Mouse (Mus musculus): ENCODE measurements around the gene Tkt. TPM values are rescaled to one million over a fixed set of nuclear protein-coding genes. Genes with fewer than 3 reads are reported as not detected.

Gene Tkt
- polyA plus RNA-seq, 1 experiment, result 393 TPM

DNA sequence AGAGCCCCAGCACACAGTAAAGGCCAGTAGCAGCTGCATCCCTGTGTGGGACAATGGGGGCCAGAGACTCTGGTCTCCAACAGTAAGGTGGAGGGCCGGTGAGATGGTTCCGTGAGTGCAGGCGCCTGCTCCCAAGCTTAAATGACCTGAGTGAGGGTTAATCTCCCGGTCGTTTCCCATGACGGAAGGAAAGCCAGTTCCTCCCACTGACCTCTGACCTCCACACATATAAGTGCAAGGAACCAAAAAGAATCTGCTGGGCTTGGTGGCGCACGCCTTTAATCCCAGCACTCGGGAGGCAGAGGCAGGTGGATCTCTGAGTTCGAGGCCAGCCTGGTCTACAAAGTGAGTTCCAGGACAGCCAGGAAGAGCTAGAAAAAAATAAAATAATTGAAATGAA is 19.8 kb upstream of the Tkt start:
- Histone ChIP-seq H3K36me3 (ENCODE audit: control insufficient read depth, insufficient read depth, low read length) (no peaks in the 10 kb centered on the region), H3K27me3 (replicated peaks; ENCODE audit: control insufficient read depth, insufficient read depth, low read length) (no peaks in the 10 kb centered on the region), H3K4me1 (ENCODE audit: control insufficient read depth, insufficient read depth, low read length) (peaks cover 13% of the 10 kb centered on the region), H3K4me3 (ENCODE audit: insufficient read depth, low read depth, low read length) (no peak overlapping the region), H3K27ac (ENCODE audit: insufficient read depth, low read depth, low read length) (no peak overlapping the region)
- 78% methylated on average over 10 of the region's 10 CpGs for WGBS
- no peak for DNase-seq
- TF ChIP-seq CTCF (conservative IDR thresholded peaks at IDR 0.05; ENCODE audit: insufficient read depth, insufficient read length, low read depth, low read length) (no peak), POLR2A (IDR thresholded peaks at IDR 0.05; ENCODE audit: low read depth, low read length) (no peak)

DNA sequence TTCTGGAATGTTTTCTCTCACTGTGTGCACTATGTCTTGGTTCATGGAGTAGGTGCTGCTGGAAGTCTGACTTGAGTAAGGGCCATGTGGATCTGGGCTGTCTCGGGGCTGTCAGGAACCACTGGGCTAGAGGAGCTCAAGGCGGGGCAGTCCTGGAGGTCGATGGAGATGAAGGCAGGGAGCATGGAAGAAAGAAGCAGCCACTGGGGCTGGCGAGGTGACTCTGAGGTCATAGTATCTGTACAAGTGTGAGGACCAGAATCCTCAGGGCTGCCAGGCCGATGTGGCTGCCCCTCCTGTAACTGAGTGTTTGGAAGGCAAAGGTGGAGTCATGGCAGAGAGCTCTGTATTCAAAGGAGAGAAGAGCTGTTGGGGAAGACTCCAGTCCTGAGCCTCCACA is 19.2 kb upstream of the Tkt start:
- Histone ChIP-seq H3K27me3 (replicated peaks; ENCODE audit: control insufficient read depth, insufficient read depth, low read length) (no peaks in the 10 kb centered on the region), H3K36me3 (ENCODE audit: control insufficient read depth, insufficient read depth, low read length) (no peaks in the 10 kb centered on the region), H3K4me1 (ENCODE audit: control insufficient read depth, insufficient read depth, low read length) (peaks cover 13% of the 10 kb centered on the region), H3K4me3 (ENCODE audit: insufficient read depth, low read depth, low read length) (no peak overlapping the region), H3K27ac (ENCODE audit: insufficient read depth, low read depth, low read length) (no peak overlapping the region)
- 71% methylated on average over 5 of the region's 5 CpGs for WGBS
- DNase-seq, result no peak
- TF ChIP-seq POLR2A (IDR thresholded peaks at IDR 0.05; ENCODE audit: low read depth, low read length), result no peak
- no peak for TF ChIP-seq CTCF (conservative IDR thresholded peaks at IDR 0.05; ENCODE audit: insufficient read depth, insufficient read length, low read depth, low read length)

DNA sequence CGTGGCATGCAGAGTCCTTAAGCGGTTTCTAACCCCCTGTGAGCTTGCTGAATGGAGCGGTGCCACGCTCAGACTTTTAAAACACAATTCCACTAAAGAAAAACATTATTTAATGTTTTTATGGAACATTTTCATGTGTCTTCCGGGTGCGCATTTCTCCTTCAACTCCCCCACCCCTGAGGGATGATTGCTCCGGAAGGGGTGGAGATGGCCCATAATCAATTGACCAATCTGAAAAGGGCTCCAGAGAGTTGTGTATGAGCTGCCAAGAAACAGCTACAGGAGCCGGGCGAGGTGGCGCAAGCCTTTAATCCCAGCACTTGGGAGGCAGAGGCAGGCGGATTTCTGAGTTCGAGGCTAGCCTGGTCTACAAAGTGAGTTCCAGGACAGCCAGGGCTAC is 18.7 kb upstream of the Tkt start:
- peaks cover 18% of the 10 kb centered on the region for H3K4me1 ChIP-seq (ENCODE audit: control insufficient read depth, insufficient read depth, low read length)
- H3K36me3 ChIP-seq (ENCODE audit: control insufficient read depth, insufficient read depth, low read length), result no peaks in the 10 kb centered on the region
- no peak for TF ChIP-seq CTCF (conservative IDR thresholded peaks at IDR 0.05; ENCODE audit: insufficient read depth, insufficient read length, low read depth, low read length)
- TF ChIP-seq POLR2A (IDR thresholded peaks at IDR 0.05; ENCODE audit: low read depth, low read length), result no peak
- 94% methylated on average over 12 of the region's 12 CpGs for WGBS
- no peak for DNase-seq
- no peak overlapping the region for H3K27ac ChIP-seq (ENCODE audit: insufficient read depth, low read depth, low read length)
- no peak overlapping the region for H3K4me3 ChIP-seq (ENCODE audit: insufficient read depth, low read depth, low read length)
- no peaks in the 10 kb centered on the region for H3K27me3 ChIP-seq (replicated peaks; ENCODE audit: control insufficient read depth, insufficient read depth, low read length)

DNA sequence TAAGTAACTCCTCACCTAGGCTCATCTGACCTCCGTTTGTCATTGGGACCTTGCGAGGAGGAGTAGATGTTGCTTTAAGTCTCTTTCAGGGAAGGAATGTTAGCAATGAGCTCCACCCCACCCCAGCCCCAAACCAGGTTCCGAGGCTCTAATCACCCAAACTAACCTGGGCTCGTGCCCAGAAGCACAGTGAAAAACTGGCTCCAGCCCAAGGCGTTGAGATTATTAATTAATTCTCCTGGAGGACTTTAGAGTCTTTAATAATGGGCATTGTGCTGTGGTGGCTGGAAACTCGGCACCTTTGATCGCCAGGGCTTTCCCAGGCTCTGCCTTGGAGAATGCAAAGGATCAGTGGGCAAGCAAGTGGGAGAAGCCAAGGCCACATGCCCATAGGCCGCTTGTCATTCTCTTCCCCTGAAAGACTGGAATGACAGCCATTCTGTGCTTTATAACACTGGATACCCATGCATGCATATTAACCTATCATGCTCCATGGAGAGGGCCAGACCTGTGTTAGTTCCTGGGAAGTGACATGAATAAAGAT is 17.4 kb upstream of the Tkt start:
- Histone ChIP-seq H3K4me1 (ENCODE audit: control insufficient read depth, insufficient read depth, low read length) (peaks cover 18% of the 10 kb centered on the region), H3K27me3 (replicated peaks; ENCODE audit: control insufficient read depth, insufficient read depth, low read length) (no peaks in the 10 kb centered on the region), H3K27ac (ENCODE audit: insufficient read depth, low read depth, low read length) (peak overlapping the region; percentile 66), H3K36me3 (ENCODE audit: control insufficient read depth, insufficient read depth, low read length) (no peaks in the 10 kb centered on the region), H3K4me3 (ENCODE audit: insufficient read depth, low read depth, low read length) (peak overlapping the region; percentile 24)
- WGBS, result 26% methylated on average over 8 of the region's 8 CpGs
- DNase-seq, result peak; percentile 96
- TF ChIP-seq CTCF (conservative IDR thresholded peaks at IDR 0.05; ENCODE audit: insufficient read depth, insufficient read length, low read depth, low read length) (no peak), POLR2A (IDR thresholded peaks at IDR 0.05; ENCODE audit: low read depth, low read length) (no peak)

DNA sequence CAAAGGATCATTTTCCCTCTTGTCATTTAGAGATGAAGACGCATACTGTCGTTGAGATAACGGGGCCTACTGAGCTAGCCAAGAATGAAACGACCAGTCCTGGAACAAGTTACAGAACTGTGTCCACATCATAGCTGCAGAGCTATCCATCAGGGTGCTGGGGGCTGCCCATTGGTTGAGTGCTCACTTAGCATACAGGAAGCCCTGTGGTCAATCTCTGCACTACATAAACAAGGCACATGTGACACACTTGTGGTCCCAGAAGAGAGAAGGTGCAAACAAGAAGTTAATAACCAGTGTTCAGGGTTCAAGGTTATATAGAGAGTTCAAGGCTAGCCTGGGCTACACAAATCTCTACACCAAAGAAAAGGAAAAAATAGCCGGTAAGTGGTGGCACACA is 16.7 kb upstream of the Tkt start:
- Histone ChIP-seq H3K4me3 (ENCODE audit: insufficient read depth, low read depth, low read length) (no peak overlapping the region), H3K4me1 (ENCODE audit: control insufficient read depth, insufficient read depth, low read length) (peaks cover 18% of the 10 kb centered on the region), H3K27ac (ENCODE audit: insufficient read depth, low read depth, low read length) (peak overlapping the region; percentile 32), H3K27me3 (replicated peaks; ENCODE audit: control insufficient read depth, insufficient read depth, low read length) (no peaks in the 10 kb centered on the region), H3K36me3 (ENCODE audit: control insufficient read depth, insufficient read depth, low read length) (no peaks in the 10 kb centered on the region)
- TF ChIP-seq CTCF (conservative IDR thresholded peaks at IDR 0.05; ENCODE audit: insufficient read depth, insufficient read length, low read depth, low read length) (no peak), POLR2A (IDR thresholded peaks at IDR 0.05; ENCODE audit: low read depth, low read length) (no peak)
- DNase-seq, result no peak
- WGBS, result 61% methylated on average over 5 of the region's 5 CpGs

DNA sequence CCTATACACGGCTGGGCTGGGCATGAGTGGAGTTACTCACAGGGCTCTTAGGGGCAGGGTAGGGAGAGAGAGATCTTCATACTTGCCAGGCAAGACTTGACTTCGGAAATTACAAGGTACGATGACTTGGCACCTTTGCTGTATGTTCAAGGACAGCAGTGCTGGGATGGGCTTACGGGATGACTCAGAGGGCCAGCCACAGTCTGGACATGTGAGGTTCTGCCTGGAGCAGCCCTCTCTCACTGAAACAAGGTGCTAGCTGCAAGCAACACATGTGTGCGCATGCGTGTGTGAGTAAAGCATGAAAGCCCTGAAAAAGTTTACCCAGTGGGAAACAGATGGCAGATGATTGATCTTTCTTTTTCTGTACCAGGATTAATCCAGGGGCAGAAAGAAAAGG is 16.3 kb upstream of the Tkt start:
- no peak overlapping the region for H3K4me3 ChIP-seq (ENCODE audit: insufficient read depth, low read depth, low read length)
- TF ChIP-seq CTCF (conservative IDR thresholded peaks at IDR 0.05; ENCODE audit: insufficient read depth, insufficient read length, low read depth, low read length) (no peak), POLR2A (IDR thresholded peaks at IDR 0.05; ENCODE audit: low read depth, low read length) (no peak)
- DNase-seq, result no peak
- peaks cover 18% of the 10 kb centered on the region for H3K4me1 ChIP-seq (ENCODE audit: control insufficient read depth, insufficient read depth, low read length)
- WGBS, result 83% methylated on average over 6 of the region's 6 CpGs
- H3K36me3 ChIP-seq (ENCODE audit: control insufficient read depth, insufficient read depth, low read length), result no peaks in the 10 kb centered on the region
- H3K27me3 ChIP-seq (replicated peaks; ENCODE audit: control insufficient read depth, insufficient read depth, low read length), result no peaks in the 10 kb centered on the region
- H3K27ac ChIP-seq (ENCODE audit: insufficient read depth, low read depth, low read length), result no peak overlapping the region

DNA sequence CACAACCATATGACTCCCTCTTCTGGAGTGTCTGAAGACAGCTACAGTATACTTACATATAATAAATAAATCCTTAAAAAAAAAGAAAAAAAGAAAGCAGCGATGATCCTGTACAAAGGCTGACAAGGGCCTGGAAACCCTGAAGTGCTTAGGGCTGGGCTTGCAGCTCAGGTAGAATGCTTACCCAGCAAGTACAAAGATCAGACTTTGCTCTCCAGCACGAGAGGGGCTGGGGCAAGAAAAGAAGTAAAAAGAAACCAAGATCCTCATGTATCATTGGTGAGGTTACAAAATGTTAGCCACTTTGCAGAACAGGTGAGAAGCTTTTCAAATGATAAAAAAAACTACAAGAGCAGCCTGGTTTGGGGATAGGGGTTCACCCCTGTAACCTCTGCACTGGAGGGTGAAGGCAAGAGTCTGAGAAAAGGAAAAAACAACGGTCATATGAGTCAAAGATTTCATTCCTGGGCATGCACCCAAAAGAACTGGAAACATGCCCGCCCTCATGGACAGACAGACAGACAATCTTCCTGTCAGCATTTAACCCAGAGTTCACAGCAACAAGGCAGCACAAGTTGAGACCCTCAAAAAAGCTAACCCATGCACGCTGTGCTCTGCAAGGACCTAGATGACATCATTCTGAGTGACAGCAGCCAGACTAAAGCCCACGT is 14.2 kb upstream of the Tkt start:
- Histone ChIP-seq H3K4me1 (ENCODE audit: control insufficient read depth, insufficient read depth, low read length) (peaks cover 18% of the 10 kb centered on the region), H3K36me3 (ENCODE audit: control insufficient read depth, insufficient read depth, low read length) (no peaks in the 10 kb centered on the region), H3K4me3 (ENCODE audit: insufficient read depth, low read depth, low read length) (no peak overlapping the region), H3K27ac (ENCODE audit: insufficient read depth, low read depth, low read length) (peak overlapping the region; percentile 24), H3K27me3 (replicated peaks; ENCODE audit: control insufficient read depth, insufficient read depth, low read length) (no peaks in the 10 kb centered on the region)
- peak; percentile 82 for DNase-seq
- 46% methylated on average over 6 of the region's 6 CpGs for WGBS
- TF ChIP-seq POLR2A (IDR thresholded peaks at IDR 0.05; ENCODE audit: low read depth, low read length), result no peak
- TF ChIP-seq CTCF (conservative IDR thresholded peaks at IDR 0.05; ENCODE audit: insufficient read depth, insufficient read length, low read depth, low read length), result no peak
